Mouse (Mus musculus): ENCODE measurements at regions not wholly inside any gene's neighbourhood (a gene's known extent, or its start where the extent isn't known, plus 50 kb on each side); places are given as distances from the start of the nearest gene placed in this dataset.
A peak's percentile ranks its signal among the peaks of the same experiment; 100 is the strongest.

GRCm38 (mm10) chr9:79430417-79430816 is 288.2 kb downstream of the Col12a1 start:
- no peak for DNase-seq (ENCODE audit: low spot score in 2 of 2)

GRCm38 (mm10) chr9:79437636-79438035 is 281.0 kb downstream of the Col12a1 start:
- DNase-seq (ENCODE audit: low spot score in 2 of 2): no peak

- DNase-seq (ENCODE audit: low spot score in 2 of 2): no peak
Measured at GRCm38 (mm10) chr9:79439233-79439960, 279.2 kb downstream of the Col12a1 start.

- no peak for DNase-seq (ENCODE audit: low spot score in 2 of 2)
Measured at GRCm38 (mm10) chr9:79455226-79455625, 263.4 kb downstream of the Col12a1 start.

GRCm38 (mm10) chr9:79479118-79479517 is 239.5 kb downstream of the Col12a1 start:
- DNase-seq (ENCODE audit: low spot score in 2 of 2): no peak

- DNase-seq (ENCODE audit: low spot score in 2 of 2): no peak
Measured at GRCm38 (mm10) chr9:79500253-79500652, 218.4 kb downstream of the Col12a1 start.

- DNase-seq (ENCODE audit: low spot score in 2 of 2): no peak
Measured at GRCm38 (mm10) chr9:79502034-79502433, 216.6 kb downstream of the Col12a1 start.

- DNase-seq (ENCODE audit: low spot score in 2 of 2): no peak
Measured at GRCm38 (mm10) chr9:79516384-79516783, 202.2 kb downstream of the Col12a1 start.

- no peak for DNase-seq (ENCODE audit: low spot score in 2 of 2)
Measured at GRCm38 (mm10) chr9:79517461-79517860, 201.2 kb downstream of the Col12a1 start.

- DNase-seq (ENCODE audit: low spot score in 2 of 2): no peak
Measured at GRCm38 (mm10) chr9:79518640-79519039, 200.0 kb downstream of the Col12a1 start.

- DNase-seq (ENCODE audit: low spot score in 2 of 2): no peak
Measured at GRCm38 (mm10) chr9:79520498-79520897, 198.1 kb downstream of the Col12a1 start.

- no peak for DNase-seq (ENCODE audit: low spot score in 2 of 2)
Measured at GRCm38 (mm10) chr9:79523054-79523453, 195.6 kb downstream of the Col12a1 start.

- DNase-seq (ENCODE audit: low spot score in 2 of 2): no peak
Measured at GRCm38 (mm10) chr9:79525000-79525399, 193.6 kb downstream of the Col12a1 start.

GRCm38 (mm10) chr9:79526390-79526789 is 192.2 kb downstream of the Col12a1 start:
- peak; percentile 9 to 12 for DNase-seq (ENCODE audit: low spot score in 2 of 2)

- DNase-seq (ENCODE audit: low spot score in 2 of 2): no peak
Measured at GRCm38 (mm10) chr9:79527331-79527730, 191.3 kb downstream of the Col12a1 start.
